Mouse (Mus musculus): Measurements from ENCODE around the gene Nfatc4. TPM values are rescaled to one million over a fixed set of nuclear protein-coding genes. Genes with fewer than 3 reads are reported as not detected.

The Nfatc4 gene
- 15.1 and 15.3 TPM in 2 replicates for polyA plus RNA-seq (2014; fragmentation: Nextera tagmentation; extraction: Ambion mirVana)

GRCm38 (mm10) chr14:55822991-55823762 lies at the start of gene Nfatc4:
Gene Nfatc4, plus strand, starts transcription at chr14:55823144.
- WGBS: under 1% methylated on average over 42 of the region's 46 CpGs
- ATAC-seq (replicated peaks; ENCODE audit: low FRiP score): peak; percentile 50
- Histone ChIP-seq H3K27ac (ENCODE audit: low read depth, low read length) (peak within 1 kb of the TSS; percentile 47), H3K4me1 (replicated peaks; ENCODE audit: control insufficient read depth, insufficient read depth, low read length) (peaks cover 20% of the 10 kb centered on the region), H3K9me3 (ENCODE audit: control insufficient read depth, low read length) (no peaks in the 10 kb centered on the region), H3K36me3 (ENCODE audit: control insufficient read depth, insufficient read depth, low read length) (no peaks in the 10 kb centered on the region), H3K27me3 (replicated peaks; ENCODE audit: control insufficient read depth, insufficient read depth, low read length) (peaks cover 49% of the 10 kb centered on the region), H3K9ac (ENCODE audit: low read depth, low read length) (peak within 1 kb of the TSS; percentile 59), H3K4me3 (ENCODE audit: low read depth, low read length) (peak within 1 kb of the TSS; percentile 59), H3K4me2 (peak within 1 kb of the TSS; percentile 92)
- peak; percentile 87 for DNase-seq (ENCODE audit: low spot score)

DNA sequence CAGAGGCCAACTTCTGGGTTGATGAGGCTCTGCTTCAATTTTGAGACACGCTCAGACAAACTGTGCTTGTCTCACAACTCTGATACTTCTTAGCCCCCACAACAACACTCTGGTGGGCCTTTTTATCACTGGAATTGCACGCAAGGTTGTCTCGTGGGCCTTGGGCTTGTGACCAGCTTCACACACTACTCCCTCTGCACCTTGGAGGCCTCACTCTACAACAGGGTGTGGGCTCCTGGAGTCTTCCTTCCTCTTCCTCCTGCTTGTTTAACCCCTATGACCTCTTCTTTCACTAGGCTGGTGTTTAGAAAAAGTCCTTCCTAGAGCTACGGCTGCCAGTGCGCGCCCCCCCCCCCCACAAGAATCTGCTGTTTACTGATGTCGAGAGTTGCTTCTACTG lies 46.2 kb upstream of the Nfatc4 start:
- 55% methylated on average over 7 of the region's 7 CpGs for WGBS
- no peak for DNase-seq (ENCODE audit: low spot score)

GRCm38 (mm10) chr14:55777176-55777575 lies 45.8 kb upstream of the Nfatc4 start:
- Histone ChIP-seq H3K27ac (ENCODE audit: low read depth, low read length) (no peak overlapping the region), H3K4me2 (no peak overlapping the region), H3K27me3 (replicated peaks; ENCODE audit: control insufficient read depth, insufficient read depth, low read length) (peaks cover 15% of the 10 kb centered on the region), H3K4me3 (ENCODE audit: low read depth, low read length) (no peak overlapping the region), H3K9me3 (ENCODE audit: control insufficient read depth, low read length) (no peaks in the 10 kb centered on the region), H3K9ac (ENCODE audit: low read depth, low read length) (no peak overlapping the region), H3K36me3 (ENCODE audit: control insufficient read depth, insufficient read depth, low read length) (no peaks in the 10 kb centered on the region), H3K4me1 (replicated peaks; ENCODE audit: control insufficient read depth, insufficient read depth, low read length) (peaks cover 11% of the 10 kb centered on the region)
- ATAC-seq (replicated peaks; ENCODE audit: low FRiP score) (no peak), DNase-seq (ENCODE audit: low spot score) (no peak)
- WGBS: 31% methylated on average over 3 of the region's 3 CpGs

More for the DNA sequence above, 46.2 kb upstream of the Nfatc4 start:
- no peak for ATAC-seq (replicated peaks; ENCODE audit: low FRiP score)
- H3K36me3 ChIP-seq (ENCODE audit: control insufficient read depth, insufficient read depth, low read length): no peaks in the 10 kb centered on the region
- no peak overlapping the region for H3K4me3 ChIP-seq (ENCODE audit: low read depth, low read length)
- peaks cover 11% of the 10 kb centered on the region for H3K27me3 ChIP-seq (replicated peaks; ENCODE audit: control insufficient read depth, insufficient read depth, low read length)
- H3K9ac ChIP-seq (ENCODE audit: low read depth, low read length): no peak overlapping the region
- no peaks in the 10 kb centered on the region for H3K9me3 ChIP-seq (ENCODE audit: control insufficient read depth, low read length)
- no peak overlapping the region for H3K27ac ChIP-seq (ENCODE audit: low read depth, low read length)
- H3K4me1 ChIP-seq (replicated peaks; ENCODE audit: control insufficient read depth, insufficient read depth, low read length): peaks cover 9% of the 10 kb centered on the region
- no peak overlapping the region for H3K4me2 ChIP-seq

- Histone ChIP-seq H3K9ac (ENCODE audit: low read depth, low read length) (no peak overlapping the region), H3K27me3 (replicated peaks; ENCODE audit: control insufficient read depth, insufficient read depth, low read length) (peaks cover 18% of the 10 kb centered on the region), H3K4me2 (no peak overlapping the region), H3K4me1 (replicated peaks; ENCODE audit: control insufficient read depth, insufficient read depth, low read length) (peaks cover 11% of the 10 kb centered on the region), H3K4me3 (ENCODE audit: low read depth, low read length) (no peak overlapping the region), H3K9me3 (ENCODE audit: control insufficient read depth, low read length) (no peaks in the 10 kb centered on the region), H3K36me3 (ENCODE audit: control insufficient read depth, insufficient read depth, low read length) (no peaks in the 10 kb centered on the region), H3K27ac (ENCODE audit: low read depth, low read length) (no peak overlapping the region)
- no peak for ATAC-seq (replicated peaks; ENCODE audit: low FRiP score)
- 88% methylated on average over 11 of the region's 11 CpGs for WGBS
- no peak for DNase-seq (ENCODE audit: low spot score)
Measured at GRCm38 (mm10) chr14:55777806-55778205, 45.1 kb upstream of the Nfatc4 start.

- no peak overlapping the region for H3K9ac ChIP-seq (ENCODE audit: low read depth, low read length)
- WGBS: 85% methylated on average over 15 of the region's 15 CpGs
- H3K36me3 ChIP-seq (ENCODE audit: control insufficient read depth, insufficient read depth, low read length): no peaks in the 10 kb centered on the region
- no peaks in the 10 kb centered on the region for H3K9me3 ChIP-seq (ENCODE audit: control insufficient read depth, low read length)
- no peak overlapping the region for H3K27ac ChIP-seq (ENCODE audit: low read depth, low read length)
- no peak overlapping the region for H3K4me2 ChIP-seq
- H3K4me3 ChIP-seq (ENCODE audit: low read depth, low read length): no peak overlapping the region
- ATAC-seq (replicated peaks; ENCODE audit: low FRiP score) (no peak), DNase-seq (ENCODE audit: low spot score) (no peak)
- peaks cover 24% of the 10 kb centered on the region for H3K27me3 ChIP-seq (replicated peaks; ENCODE audit: control insufficient read depth, insufficient read depth, low read length)
- H3K4me1 ChIP-seq (replicated peaks; ENCODE audit: control insufficient read depth, insufficient read depth, low read length): peaks cover 11% of the 10 kb centered on the region
Measured at GRCm38 (mm10) chr14:55778686-55779085, 44.3 kb upstream of the Nfatc4 start.

GRCm38 (mm10) chr14:55779656-55780055 lies 43.3 kb upstream of the Nfatc4 start:
- Histone ChIP-seq H3K27me3 (replicated peaks; ENCODE audit: control insufficient read depth, insufficient read depth, low read length) (peaks cover 33% of the 10 kb centered on the region), H3K4me1 (replicated peaks; ENCODE audit: control insufficient read depth, insufficient read depth, low read length) (peaks cover 11% of the 10 kb centered on the region), H3K4me3 (ENCODE audit: low read depth, low read length) (no peak overlapping the region), H3K4me2 (no peak overlapping the region), H3K9me3 (ENCODE audit: control insufficient read depth, low read length) (no peaks in the 10 kb centered on the region), H3K9ac (ENCODE audit: low read depth, low read length) (no peak overlapping the region), H3K27ac (ENCODE audit: low read depth, low read length) (no peak overlapping the region), H3K36me3 (ENCODE audit: control insufficient read depth, insufficient read depth, low read length) (no peaks in the 10 kb centered on the region)
- 63% methylated on average over 16 of the region's 16 CpGs for WGBS
- DNase-seq (ENCODE audit: low spot score): no peak
- ATAC-seq (replicated peaks; ENCODE audit: low FRiP score): no peak

- Histone ChIP-seq H3K9ac (ENCODE audit: low read depth, low read length) (no peak overlapping the region), H3K36me3 (ENCODE audit: control insufficient read depth, insufficient read depth, low read length) (no peaks in the 10 kb centered on the region), H3K27me3 (replicated peaks; ENCODE audit: control insufficient read depth, insufficient read depth, low read length) (peaks cover 36% of the 10 kb centered on the region), H3K4me3 (ENCODE audit: low read depth, low read length) (no peak overlapping the region), H3K4me2 (peak overlapping the region; percentile 11; the same call in 1 of the 2 replicates), H3K27ac (ENCODE audit: low read depth, low read length) (no peak overlapping the region), H3K4me1 (replicated peaks; ENCODE audit: control insufficient read depth, insufficient read depth, low read length) (peaks cover 11% of the 10 kb centered on the region), H3K9me3 (ENCODE audit: control insufficient read depth, low read length) (no peaks in the 10 kb centered on the region)
- ATAC-seq (replicated peaks; ENCODE audit: low FRiP score): no peak
- WGBS: 79% methylated on average over 11 of the region's 11 CpGs
- no peak for DNase-seq (ENCODE audit: low spot score)
Measured at GRCm38 (mm10) chr14:55780736-55781135, 42.2 kb upstream of the Nfatc4 start.

DNA sequence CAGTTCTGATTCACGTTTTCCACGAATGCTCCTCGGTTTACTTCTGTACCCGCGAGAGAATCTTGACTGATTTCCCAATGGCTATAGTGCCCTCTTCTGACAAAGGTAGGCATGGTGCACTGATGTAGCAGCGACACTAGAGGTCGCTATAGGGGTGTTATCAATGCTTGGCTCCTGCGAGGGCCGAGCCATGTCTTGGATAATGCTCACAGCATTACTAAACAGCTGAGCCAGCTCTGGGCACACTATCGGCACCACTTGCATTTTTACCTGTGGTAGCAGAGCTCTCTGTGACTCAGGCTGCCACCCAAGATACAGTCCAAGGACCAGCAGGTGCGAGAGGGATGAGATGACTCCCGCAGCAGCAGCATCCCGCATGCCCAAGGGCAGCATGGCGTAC lies 41.6 kb upstream of the Nfatc4 start:
- DNase-seq (ENCODE audit: low spot score): peak; percentile 53
- peak overlapping the region; percentile 31; the same call in 1 of the 2 replicates for H3K4me2 ChIP-seq

More for the DNA sequence above, 41.6 kb upstream of the Nfatc4 start:
- 18% methylated on average over 14 of the region's 14 CpGs for WGBS
- H3K9me3 ChIP-seq (ENCODE audit: control insufficient read depth, low read length): no peaks in the 10 kb centered on the region
- peaks cover 40% of the 10 kb centered on the region for H3K27me3 ChIP-seq (replicated peaks; ENCODE audit: control insufficient read depth, insufficient read depth, low read length)
- no peak overlapping the region for H3K9ac ChIP-seq (ENCODE audit: low read depth, low read length)
- no peaks in the 10 kb centered on the region for H3K36me3 ChIP-seq (ENCODE audit: control insufficient read depth, insufficient read depth, low read length)
- H3K4me3 ChIP-seq (ENCODE audit: low read depth, low read length): no peak overlapping the region
- H3K4me1 ChIP-seq (replicated peaks; ENCODE audit: control insufficient read depth, insufficient read depth, low read length): peaks cover 11% of the 10 kb centered on the region
- ATAC-seq (replicated peaks; ENCODE audit: low FRiP score): 0 out of 2 replicates have a peak, but pooled peaks have one; percentile 56
- H3K27ac ChIP-seq (ENCODE audit: low read depth, low read length): no peak overlapping the region
